Mouse (Mus musculus) brain, adult 2 months (tissue): ENCODE measurements at regions not wholly inside any gene's neighbourhood (a gene's known extent, or its start where the extent isn't known, plus 50 kb on each side); places are given as distances from the start of the nearest gene placed in this dataset.

Experiments
- DNase-seq: peaks from one replicate; pipeline ENCODE4 v3.0.0; 2011; ENCODE audit warnings: low read depth, low spot score

GRCm38 (mm10) chr19:51977236-51977961 lies 286.7 kb upstream of the Ins1 start:
- DNase-seq = peak; percentile 46

GRCm38 (mm10) chr19:51997161-51997560 lies 266.9 kb upstream of the Ins1 start:
- no peak for DNase-seq
